Mouse (Mus musculus): ENCODE results near the gene Pkp1.

GRCm38 (mm10) chr1:135872991-135873390 is 46.0 kb downstream of the Pkp1 start:
- TF ChIP-seq POLR2A (IDR thresholded peaks at IDR 0.05; ENCODE audit: insufficient read depth, low read length): no peak
- no peak for TF ChIP-seq CTCF (IDR thresholded peaks at IDR 0.05; ENCODE audit: low read depth, low read length)
- TF ChIP-seq EP300 (IDR thresholded peaks at IDR 0.05; ENCODE audit: insufficient read depth, low read depth, low read length): no peak

Data from ES-Bruce4 (cell line).